Comparison of ENCODE assay signal across 15 mouse cellular contexts in the genomic region with DNA sequence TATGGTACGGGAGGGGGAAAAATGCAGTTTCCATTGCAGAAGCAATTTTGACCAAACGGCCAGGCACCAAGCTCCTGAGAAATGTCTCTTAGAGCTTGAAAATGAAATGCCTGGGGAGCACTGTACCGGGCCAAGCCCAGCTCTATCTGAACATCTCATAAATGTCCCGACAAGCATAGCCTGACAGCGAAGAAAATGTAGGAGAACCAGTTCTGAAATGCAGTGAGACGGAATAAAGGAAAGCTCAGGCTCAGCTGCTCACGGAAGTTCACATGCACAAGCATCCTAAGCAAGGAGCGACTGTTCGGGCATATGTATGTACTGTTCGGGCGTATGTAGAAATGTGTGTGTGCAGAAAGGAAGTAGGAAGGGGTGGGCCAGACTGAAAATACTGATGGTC. TPM values are rescaled to one million over a fixed set of nuclear protein-coding genes. Genes with fewer than 3 reads are reported as not detected.
A peak's percentile ranks its signal among the peaks of the same experiment; 100 is the strongest.
DNase-seq lines count a peak whose midpoint lies in the region; ATAC-seq and TF ChIP-seq lines count a peak whose summit lies in the region.
"Had no signal": no experiment of that assay in that cellular context is flagged by ENCODE, and none has a peak within 500 bp of the region (broad histone marks: within the 10 kb centered on the region; RNA-seq: fewer than 3 reads in every experiment).

No protein-coding gene starts in this region.

- TF ChIP-seq CTCF in kidney, adult 2 months (conservative IDR thresholded peaks at IDR 0.05; ENCODE audit: insufficient read depth, insufficient read length, low read depth, low read length), result no peak

- no peaks in the 10 kb centered on the region for H3K9me3 ChIP-seq in hindbrain, embryonic 11.5 days (ENCODE audit: control insufficient read depth, low read length)
- no peaks in the 10 kb centered on the region for H3K9me3 ChIP-seq in hindbrain, embryonic 13.5 days
- H3K9me3 ChIP-seq: heart, embryonic 10.5 days; hindbrain, embryonic 10.5 days had no signal

- H3K4me2 ChIP-seq in hindbrain, embryonic 11.5 days (replicated peaks; ENCODE audit: low read depth, low read length), result no peak overlapping the region
- no peak overlapping the region for H3K4me2 ChIP-seq in hindbrain, embryonic 13.5 days
- H3K4me2 ChIP-seq: embryonic facial prominence, embryonic 12.5 days had no signal

- no peaks in the 10 kb centered on the region for H3K27me3 ChIP-seq in kidney, adult 2 months (replicated peaks; ENCODE audit: control insufficient read depth, insufficient read depth, low read length)
- no peaks in the 10 kb centered on the region for H3K27me3 ChIP-seq in hindbrain, embryonic 11.5 days (ENCODE audit: control insufficient read depth, insufficient read depth, low read length)
- H3K27me3 ChIP-seq in hindbrain, embryonic 13.5 days, result no peaks in the 10 kb centered on the region
- H3K27me3 ChIP-seq: embryonic facial prominence, embryonic 12.5 days had no signal

- no peak for ATAC-seq in hindbrain, embryonic 11.5 days (ENCODE audit: low FRiP score)
- no peak for ATAC-seq in hindbrain, embryonic 13.5 days (ENCODE audit: low FRiP score)
- ATAC-seq: forebrain, embryonic 16.5 days had no signal

- H3K4me3 ChIP-seq in kidney, adult 2 months (ENCODE audit: insufficient read depth, low read depth, low read length), result no peak overlapping the region
- H3K4me3 ChIP-seq in hindbrain, embryonic 11.5 days (ENCODE audit: low read depth, low read length), result no peak overlapping the region
- no peak overlapping the region for H3K4me3 ChIP-seq in hindbrain, embryonic 13.5 days
- H3K4me3 ChIP-seq: embryonic facial prominence, embryonic 12.5 days; heart, embryonic 10.5 days; hindbrain, embryonic 10.5 days had no signal

- H3K4me1 ChIP-seq in kidney, adult 2 months (ENCODE audit: control insufficient read depth, insufficient read depth, low read length), result no peaks in the 10 kb centered on the region
- no peaks in the 10 kb centered on the region for H3K4me1 ChIP-seq in hindbrain, embryonic 11.5 days (replicated peaks; ENCODE audit: control insufficient read depth, insufficient read depth, low read length)
- H3K4me1 ChIP-seq in hindbrain, embryonic 13.5 days (replicated peaks), result no peaks in the 10 kb centered on the region
- H3K4me1 ChIP-seq: embryonic facial prominence, embryonic 12.5 days had no signal

- no peaks in the 10 kb centered on the region for H3K36me3 ChIP-seq in kidney, adult 2 months (ENCODE audit: control insufficient read depth, insufficient read depth, low read length)
- H3K36me3 ChIP-seq in hindbrain, embryonic 11.5 days (ENCODE audit: control insufficient read depth, insufficient read depth, low read length), result no peaks in the 10 kb centered on the region
- H3K36me3 ChIP-seq in hindbrain, embryonic 13.5 days, result no peaks in the 10 kb centered on the region
- H3K36me3 ChIP-seq: embryonic facial prominence, embryonic 12.5 days; heart, embryonic 10.5 days; hindbrain, embryonic 10.5 days had no signal

- WGBS in kidney, adult 2 months, result 66% methylated on average over 11 of the region's 11 CpGs
- 90% methylated on average over 11 of the region's 11 CpGs for WGBS in hindbrain, embryonic 11.5 days
- WGBS in hindbrain, embryonic 13.5 days, result 91% methylated on average over 11 of the region's 11 CpGs

- peak; percentile 33 for DNase-seq in kidney, adult 2 months
- DNase-seq in kidney, postnatal 4 days, result no peak
- peak; percentile 28 to 35 for DNase-seq in urinary bladder, postnatal 36 days (ENCODE audit: low spot score in 2 of 2)
- DNase-seq in urinary bladder, postnatal 25 days (ENCODE audit: low spot score), result no peak
- DNase-seq in kidney, postnatal 14 days, result peak; percentile 19
- no peak for DNase-seq in hindbrain, embryonic 11.5 days (ENCODE audit: low spot score)
- DNase-seq: adrenal gland, postnatal 36 days; cerebellum, adult 2 months; lung, adult 18-20 months; right cerebral cortex, postnatal 25 days had no signal

- TF ChIP-seq POLR2A in kidney, adult 2 months (IDR thresholded peaks at IDR 0.05; ENCODE audit: low read depth, low read length), result no peak

- H3K9ac ChIP-seq in hindbrain, embryonic 11.5 days (ENCODE audit: low read depth, low read length), result no peak overlapping the region
- no peak overlapping the region for H3K9ac ChIP-seq in hindbrain, embryonic 13.5 days
- H3K9ac ChIP-seq: embryonic facial prominence, embryonic 12.5 days had no signal

- peak overlapping the region; percentile 64 for H3K27ac ChIP-seq in kidney, adult 2 months (ENCODE audit: insufficient read depth, low read depth, low read length)
- no peak overlapping the region for H3K27ac ChIP-seq in hindbrain, embryonic 11.5 days (ENCODE audit: low read depth, low read length)
- no peak overlapping the region for H3K27ac ChIP-seq in hindbrain, embryonic 13.5 days
- H3K27ac ChIP-seq: embryonic facial prominence, embryonic 12.5 days; heart, embryonic 10.5 days; hindbrain, embryonic 10.5 days had no signal

RNA-seq across cellular contexts. Expression of a gene that starts 24.0 kb away (rescaled TPM):
- polyA plus RNA-seq in kidney, adult 2 months (2012; rRNA removed), result 36.7 and 37.1 TPM in 2 replicates
- 71.9 and 77.9 TPM in 2 replicates for polyA plus RNA-seq in hindbrain, embryonic 11.5 days (2014; fragmentation: Nextera tagmentation; extraction: Ambion mirVana)
- 83.0 and 85.1 TPM in 2 replicates for polyA plus RNA-seq in hindbrain, embryonic 13.5 days (2015; fragmentation: Nextera tagmentation; extraction: Ambion mirVana)

RNA-seq across cellular contexts. Expression of a gene that starts 34.8 kb away (rescaled TPM):
- polyA plus RNA-seq in kidney, adult 2 months (2012; rRNA removed), result 2.4 and 3.6 TPM in 2 replicates
- polyA plus RNA-seq in hindbrain, embryonic 11.5 days (2014; fragmentation: Nextera tagmentation; extraction: Ambion mirVana), result 10.8 and 11.3 TPM in 2 replicates
- 10.1 and 11.1 TPM in 2 replicates for polyA plus RNA-seq in hindbrain, embryonic 13.5 days (2015; fragmentation: Nextera tagmentation; extraction: Ambion mirVana)

Comparison
In these comparisons a context has a peak if more than half of its experiments do, and no peak if none do; other contexts are left out.
1. DNase-seq: peak in kidney, adult 2 months (single experiment), urinary bladder, postnatal 36 days (2 of 2) and kidney, postnatal 14 days (single experiment); none in kidney, postnatal 4 days (0 of 2), urinary bladder, postnatal 25 days (single experiment) and hindbrain, embryonic 11.5 days (single experiment).